19 mouse cellular contexts compared by ENCODE assay signal in genomic region chr14:18008524-18008923, GRCm38 (mm10).
A peak's percentile ranks its signal among the peaks of the same experiment; 100 is the strongest.
DNase-seq lines count a peak whose midpoint lies in the region; ATAC-seq and TF ChIP-seq lines count a peak whose summit lies in the region.
"Had no signal": no experiment of that assay in that cellular context is flagged by ENCODE, and none has a peak within 500 bp of the region (broad histone marks: within the 10 kb centered on the region; RNA-seq: fewer than 3 reads in every experiment).

No protein-coding gene starts in this region.

- no peak for TF ChIP-seq EP300 in lung, postnatal 0 days (IDR thresholded peaks at IDR 0.05)

- H3K4me3 ChIP-seq in heart, embryonic 12.5 days = no peak overlapping the region
- H3K4me3 ChIP-seq in lung, postnatal 0 days (ENCODE audit: low read depth, low read length) = no peak overlapping the region
- H3K4me3 ChIP-seq: embryonic facial prominence, embryonic 15.5 days; erythroblast, embryonic 14.5 days; heart, adult 2 months; hindbrain, embryonic 10.5 days had no signal

- H3K9ac ChIP-seq in heart, embryonic 12.5 days = no peak overlapping the region
- no peak overlapping the region for H3K9ac ChIP-seq in lung, postnatal 0 days (replicated peaks; ENCODE audit: low read depth)
- H3K9ac ChIP-seq: embryonic facial prominence, embryonic 15.5 days; hindbrain, embryonic 14.5 days had no signal

- H3K27ac ChIP-seq in heart, embryonic 12.5 days (ENCODE audit: poor library complexity, severe bottlenecking) = no peak overlapping the region
- H3K27ac ChIP-seq in lung, postnatal 0 days (ENCODE audit: low read length) = no peak overlapping the region
- H3K27ac ChIP-seq: embryonic facial prominence, embryonic 15.5 days; heart, adult 2 months; hindbrain, embryonic 10.5 days; hindbrain, embryonic 14.5 days had no signal

- H3K36me3 ChIP-seq in heart, embryonic 12.5 days = no peaks in the 10 kb centered on the region
- no peaks in the 10 kb centered on the region for H3K36me3 ChIP-seq in lung, postnatal 0 days (ENCODE audit: insufficient read depth, low read length)
- H3K36me3 ChIP-seq: embryonic facial prominence, embryonic 15.5 days; hindbrain, embryonic 10.5 days had no signal

- H3K4me1 ChIP-seq in heart, embryonic 12.5 days (replicated peaks) = no peaks in the 10 kb centered on the region
- no peaks in the 10 kb centered on the region for H3K4me1 ChIP-seq in lung, postnatal 0 days (ENCODE audit: insufficient read depth, low read depth, low read length)
- H3K4me1 ChIP-seq: embryonic facial prominence, embryonic 15.5 days; hindbrain, embryonic 10.5 days had no signal

- DNase-seq in heart, adult 11 months = peak; percentile 39
- peak; percentile 14 for DNase-seq in lung, postnatal 0 days (ENCODE audit: low spot score)
- DNase-seq in lung, postnatal 10 days = no peak
- peak; percentile 33 to 40 for DNase-seq in right cerebral cortex, postnatal 10 days (ENCODE audit: low spot score in 2 of 2)
- DNase-seq in right cerebral cortex, adult 2 months (ENCODE audit: low spot score in 2 of 2) = no peak
- DNase-seq: adrenal gland, adult 2 months; adrenal gland, postnatal 25 days; cerebellum, adult 2 months; cerebellum, postnatal 14 days; embryo, embryonic 11 days; gastrocnemius, postnatal 10 days; heart, adult 2 months had no signal

- 81% methylated on average over 3 of the region's 3 CpGs for WGBS in heart, embryonic 12.5 days
- WGBS in lung, postnatal 0 days = 56% methylated on average over 3 of the region's 3 CpGs

- ATAC-seq in heart, embryonic 12.5 days (ENCODE audit: insufficient number of reproducible peaks, low FRiP score) = no peak
- ATAC-seq in lung, postnatal 0 days = no peak
- ATAC-seq: inflammation-experienced regulatory T-cells, adult 6 months had no signal

- H3K4me2 ChIP-seq in heart, embryonic 12.5 days = no peak overlapping the region
- no peak overlapping the region for H3K4me2 ChIP-seq in lung, postnatal 0 days (replicated peaks; ENCODE audit: low read depth, low read length)
- H3K4me2 ChIP-seq: embryonic facial prominence, embryonic 15.5 days; heart, embryonic 11.5 days; hindbrain, embryonic 14.5 days had no signal

- no peak for TF ChIP-seq CTCF in lung, postnatal 0 days (IDR thresholded peaks at IDR 0.05)

- no peaks in the 10 kb centered on the region for H3K9me3 ChIP-seq in heart, embryonic 12.5 days (replicated peaks)
- no peaks in the 10 kb centered on the region for H3K9me3 ChIP-seq in lung, postnatal 0 days (ENCODE audit: low read length)
- H3K9me3 ChIP-seq: embryonic facial prominence, embryonic 15.5 days; hindbrain, embryonic 10.5 days had no signal

- no peaks in the 10 kb centered on the region for H3K27me3 ChIP-seq in heart, embryonic 12.5 days (replicated peaks)
- no peaks in the 10 kb centered on the region for H3K27me3 ChIP-seq in lung, postnatal 0 days (replicated peaks; ENCODE audit: insufficient read depth, low read length)
- H3K27me3 ChIP-seq: embryonic facial prominence, embryonic 15.5 days had no signal

Comparison
In these comparisons a context has a peak if more than half of its experiments do, and no peak if none do; other contexts are left out.
1. DNase-seq: peak in heart, adult 11 months (single experiment), lung, postnatal 0 days (single experiment) and right cerebral cortex, postnatal 10 days (2 of 2); none in lung, postnatal 10 days (single experiment) and right cerebral cortex, adult 2 months (0 of 2).